Mouse (Mus musculus): ENCODE measurements around the gene Il11ra1.

GRCm38 (mm10) chr4:41740380-41741157 is 40.8 kb downstream of the Il11ra1 start:
- no peak for TF ChIP-seq CTCF (IDR thresholded peaks at IDR 0.05; ENCODE audit: control insufficient read depth, insufficient read depth, insufficient read length)
- TF ChIP-seq USF1 (IDR thresholded peaks at IDR 0.05; ENCODE audit: low read depth), result peak; percentile 5
- no peak for TF ChIP-seq MAX (IDR thresholded peaks at IDR 0.05)
- TF ChIP-seq MYOD1 (IDR thresholded peaks at IDR 0.05; ENCODE audit: control insufficient read depth, insufficient read length, low read depth), result no peak
- TF ChIP-seq FOSL1 (IDR thresholded peaks at IDR 0.05; ENCODE audit: insufficient read depth, low read length, poor library complexity, severe bottlenecking), result no peak
- no peak for TF ChIP-seq CEBPB (IDR thresholded peaks at IDR 0.05; ENCODE audit: low read depth)

Data from C2C12 (cell line).